Mouse (Mus musculus) liver, embryonic 12.5 days (tissue): ENCODE data around the gene Gm21954. TPM values are rescaled to one million over a fixed set of nuclear protein-coding genes. Genes with fewer than 3 reads are reported as not detected.

Source experiments
- ATAC-seq: fragments of 200-750 bp; cut with Nextera tagmentation; 2 replicates; pipeline ENCODE4 v1.8.0; 2017; ENCODE audit warnings: moderate number of reproducible peaks, mild to moderate bottlenecking, moderate library complexity
- H3K27ac ChIP-seq: fragments of 300-500 bp; sonication (generic); 2 replicates; pipeline ENCODE4 v1.5.1; 2016; ENCODE audit warnings: mild to moderate bottlenecking
- H3K27me3 ChIP-seq: fragments of 300-500 bp; sonication (generic); replicated peaks from 2 replicates; pipeline ENCODE4 v1.6.1; 2016; ENCODE audit warnings: mild to moderate bottlenecking, moderate library complexity
- H3K36me3 ChIP-seq: fragments of 300-500 bp; sonication (generic); 2 replicates; pipeline ENCODE4 v1.6.1; 2016; ENCODE audit warnings: mild to moderate bottlenecking, moderate library complexity
- H3K4me1 ChIP-seq: fragments of 300-500 bp; sonication (generic); 2 replicates; pipeline ENCODE4 v1.6.1; 2016
- H3K4me2 ChIP-seq: fragments of 300-500 bp; sonication (generic); 2 replicates; pipeline ENCODE4 v1.6.1; 2016; ENCODE audit warnings: mild to moderate bottlenecking, moderate library complexity
- H3K4me3 ChIP-seq: fragments of 300-500 bp; sonication (generic); 2 replicates; pipeline ENCODE4 v1.5.1; 2016; ENCODE audit warnings: mild to moderate bottlenecking, moderate library complexity
- H3K9ac ChIP-seq: fragments of 300-500 bp; sonication (generic); 2 replicates; pipeline ENCODE4 v1.6.1; 2016; ENCODE audit warnings: mild to moderate bottlenecking, moderate library complexity
- H3K9me3 ChIP-seq: fragments of 300-500 bp; sonication (generic); replicated peaks from 2 replicates; pipeline ENCODE4 v1.6.1; 2016; ENCODE audit warnings: mild to moderate bottlenecking, moderate library complexity
- WGBS: fragments of 180-500 bp; shearing (Covaris S2); methylation state at CpG from one replicate; pipeline ENCODE4 v1.1.7; 2016; ENCODE audit not compliant: insufficient replicate concordance; 5-methylcytosine and 5-hydroxymethylcytosine counted together
- polyA plus RNA-seq: library from polyadenylated mRNA; unstranded; fragments of >200 nt; fragmentation: Nextera tagmentation; extraction: Ambion mirVana; gene quantifications from 2 replicates; pipeline ENCODE4 v1.2.1, GENCODE M21; 2016

Gm21954 gene
- polyA plus RNA-seq, 1 experiment from 2014 or later, result not detected

DNA sequence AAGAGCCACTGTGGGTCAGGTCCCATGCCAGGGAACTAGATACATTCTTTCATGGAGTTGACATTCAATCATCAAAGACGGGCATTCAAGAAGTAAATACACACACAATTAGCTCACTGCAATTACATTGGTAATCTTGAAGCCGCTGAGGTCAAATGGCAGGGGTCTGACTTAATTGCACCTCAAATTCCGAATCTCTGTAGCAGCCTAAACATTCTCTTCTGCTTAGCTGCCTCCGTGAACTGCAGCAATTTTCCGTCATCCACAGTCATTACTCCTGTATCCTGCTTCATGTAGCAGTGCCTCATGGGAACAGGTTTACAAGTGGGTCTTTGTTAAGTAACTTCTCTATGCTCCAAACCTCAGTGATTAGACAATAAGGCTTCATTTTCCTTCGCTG, 20.0 kb upstream of the Gm21954 start:
- no peaks in the 10 kb centered on the region for H3K4me1 ChIP-seq
- no peak overlapping the region for H3K4me3 ChIP-seq
- H3K9me3 ChIP-seq, result no peaks in the 10 kb centered on the region
- H3K4me2 ChIP-seq, result no peak overlapping the region
- 54% methylated on average over 6 of the region's 6 CpGs for WGBS
- H3K27ac ChIP-seq, result no peak overlapping the region
- H3K27me3 ChIP-seq, result no peaks in the 10 kb centered on the region
- no peak overlapping the region for H3K9ac ChIP-seq
- H3K36me3 ChIP-seq, result no peaks in the 10 kb centered on the region
- ATAC-seq, result no peak

DNA sequence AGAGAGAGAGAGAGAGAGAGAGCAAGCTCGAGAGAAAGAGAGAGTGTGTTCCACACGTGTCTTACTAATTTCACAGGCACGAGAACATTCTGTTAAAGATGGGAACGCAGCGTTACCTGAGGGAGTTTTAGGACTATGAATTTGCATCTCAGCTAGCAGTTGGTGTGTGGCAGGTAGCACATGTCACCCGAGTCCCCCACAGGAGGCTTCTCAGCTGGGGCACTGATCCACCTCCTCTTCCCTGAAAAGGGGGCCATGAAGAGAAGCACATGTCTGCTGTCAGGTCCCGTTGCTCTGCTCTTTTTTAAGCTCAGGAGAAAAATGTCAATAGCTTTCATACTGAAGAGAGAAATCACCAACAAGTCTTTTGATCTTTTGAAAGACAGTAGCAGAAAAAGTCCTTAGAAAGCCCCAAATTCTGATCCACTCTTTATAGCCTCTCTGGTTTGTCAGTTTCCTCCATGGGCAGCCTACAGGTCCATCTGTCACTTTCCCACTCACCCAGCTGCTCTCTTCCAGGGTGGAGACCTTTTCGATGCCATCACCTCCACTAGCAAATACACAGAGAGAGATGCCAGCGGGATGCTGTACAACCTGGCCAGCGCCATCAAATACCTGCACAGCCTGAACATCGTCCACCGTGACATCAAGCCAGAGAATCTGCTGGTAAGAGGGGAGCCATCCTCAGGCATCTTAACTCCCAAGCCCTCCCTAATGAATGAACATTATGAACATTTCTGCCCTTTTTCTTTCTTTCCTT, 17.4 kb upstream of the Gm21954 start:
- Histone ChIP-seq H3K4me3 (no peak overlapping the region), H3K27ac (no peak overlapping the region), H3K9me3 (no peaks in the 10 kb centered on the region), H3K9ac (no peak overlapping the region), H3K4me1 (no peaks in the 10 kb centered on the region), H3K4me2 (no peak overlapping the region), H3K36me3 (no peaks in the 10 kb centered on the region), H3K27me3 (no peaks in the 10 kb centered on the region)
- 65% methylated on average over 12 of the region's 12 CpGs for WGBS
- ATAC-seq, result no peak

- Histone ChIP-seq H3K9me3 (no peaks in the 10 kb centered on the region), H3K36me3 (no peaks in the 10 kb centered on the region), H3K4me3 (no peak overlapping the region), H3K4me1 (no peaks in the 10 kb centered on the region), H3K9ac (no peak overlapping the region), H3K4me2 (no peak overlapping the region), H3K27me3 (no peaks in the 10 kb centered on the region), H3K27ac (no peak overlapping the region)
- no peak for ATAC-seq
- WGBS, result 54% methylated on average over 4 of the region's 4 CpGs
These were observed 11.3 kb upstream of the Gm21954 start for GRCm38 (mm10) chr3:55483328-55483727.

DNA sequence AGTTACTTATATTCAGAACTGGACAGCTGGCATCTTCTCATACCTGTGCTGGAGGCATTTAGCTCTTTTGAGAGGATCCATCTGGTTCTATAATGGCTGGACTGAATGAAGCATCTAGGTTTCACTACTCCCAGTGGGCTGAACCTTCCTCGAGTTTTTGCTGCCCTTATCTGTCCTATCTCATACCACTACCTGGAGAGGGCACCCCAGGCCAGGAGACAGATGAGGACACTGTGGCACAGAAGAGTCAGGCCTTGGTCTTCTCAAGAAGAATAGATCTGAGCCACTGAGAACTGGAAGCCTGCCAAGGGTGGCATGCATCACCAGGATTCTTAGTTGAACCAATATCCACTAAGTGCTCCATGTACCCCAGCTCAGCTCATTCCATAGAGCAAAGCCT, 9.1 kb upstream of the Gm21954 start:
- H3K4me3 ChIP-seq, result no peak overlapping the region
- no peak overlapping the region for H3K9ac ChIP-seq
- 26% methylated on average over 1 of the region's 1 CpGs for WGBS
- H3K4me2 ChIP-seq, result no peak overlapping the region
- H3K9me3 ChIP-seq, result no peaks in the 10 kb centered on the region
- H3K27ac ChIP-seq, result no peak overlapping the region
- no peak for ATAC-seq
- H3K36me3 ChIP-seq, result no peaks in the 10 kb centered on the region
- H3K27me3 ChIP-seq, result no peaks in the 10 kb centered on the region
- no peaks in the 10 kb centered on the region for H3K4me1 ChIP-seq

DNA sequence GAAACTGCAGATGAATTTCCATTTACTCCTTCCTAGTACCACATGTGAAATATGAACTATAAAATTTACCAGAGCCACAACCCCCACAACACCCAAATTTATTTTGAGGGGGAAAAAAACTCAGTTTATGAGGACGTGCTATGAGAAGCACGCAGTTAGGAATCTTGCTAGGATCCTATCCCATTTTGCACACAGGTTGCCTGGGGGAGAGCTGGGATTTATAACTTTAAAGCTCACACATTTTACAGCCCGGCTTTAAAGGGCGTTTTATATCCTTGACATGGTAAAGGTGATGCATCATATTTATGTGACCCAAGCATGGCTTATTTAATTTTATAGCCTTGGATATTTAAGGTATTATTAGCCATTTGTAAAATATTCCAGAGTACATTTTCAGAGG, 7.3 kb upstream of the Gm21954 start:
- Histone ChIP-seq H3K9me3 (no peaks in the 10 kb centered on the region), H3K4me1 (no peaks in the 10 kb centered on the region), H3K9ac (no peak overlapping the region), H3K27ac (no peak overlapping the region), H3K27me3 (no peaks in the 10 kb centered on the region), H3K36me3 (no peaks in the 10 kb centered on the region), H3K4me3 (no peak overlapping the region), H3K4me2 (no peak overlapping the region)
- no peak for ATAC-seq
- 74% methylated on average over 4 of the region's 4 CpGs for WGBS

- H3K4me1 ChIP-seq, result no peaks in the 10 kb centered on the region
- H3K9me3 ChIP-seq, result no peaks in the 10 kb centered on the region
- 67% methylated on average over 7 of the region's 7 CpGs for WGBS
- H3K27me3 ChIP-seq, result no peaks in the 10 kb centered on the region
- no peak for ATAC-seq
- no peak overlapping the region for H3K9ac ChIP-seq
- no peaks in the 10 kb centered on the region for H3K36me3 ChIP-seq
- H3K27ac ChIP-seq, result no peak overlapping the region
- no peak overlapping the region for H3K4me2 ChIP-seq
- no peak overlapping the region for H3K4me3 ChIP-seq
These were observed 4.7 kb upstream of the Gm21954 start for GRCm38 (mm10) chr3:55476694-55477093.

DNA sequence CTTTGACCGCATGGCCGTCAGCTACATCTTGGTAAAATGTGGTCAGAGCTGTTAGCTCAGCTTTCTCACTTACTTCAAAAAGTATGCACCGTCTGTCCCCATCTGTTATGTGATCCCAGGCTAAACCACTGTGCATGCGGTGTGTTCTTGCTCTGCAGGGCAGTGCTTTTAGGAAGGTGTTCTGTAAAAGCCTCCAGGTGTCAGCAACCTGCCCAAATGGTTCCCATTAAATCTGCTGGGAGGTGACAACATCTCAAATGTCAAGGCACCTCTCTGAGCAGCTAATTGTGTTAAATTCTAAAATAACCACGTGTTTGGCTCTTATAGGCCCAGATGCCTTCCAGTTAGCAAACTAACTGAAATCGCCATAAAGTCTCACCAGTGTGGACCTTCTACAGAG, 1.1 kb upstream of the Gm21954 start:
- Histone ChIP-seq H3K27me3 (no peaks in the 10 kb centered on the region), H3K36me3 (no peaks in the 10 kb centered on the region), H3K4me1 (no peaks in the 10 kb centered on the region), H3K27ac (no peak overlapping the region), H3K9ac (no peak overlapping the region), H3K4me3 (no peak overlapping the region), H3K9me3 (no peaks in the 10 kb centered on the region), H3K4me2 (no peak overlapping the region)
- ATAC-seq, result no peak
- WGBS, result 50% methylated on average over 6 of the region's 6 CpGs

GRCm38 (mm10) chr3:55466348-55466747, 5.7 kb downstream of the Gm21954 start:
- Histone ChIP-seq H3K9me3 (no peaks in the 10 kb centered on the region), H3K4me3 (no peak overlapping the region), H3K36me3 (no peaks in the 10 kb centered on the region), H3K27ac (no peak overlapping the region), H3K9ac (no peak overlapping the region), H3K4me1 (no peaks in the 10 kb centered on the region), H3K27me3 (no peaks in the 10 kb centered on the region), H3K4me2 (no peak overlapping the region)
- 71% methylated on average over 9 of the region's 9 CpGs for WGBS
- no peak for ATAC-seq

DNA sequence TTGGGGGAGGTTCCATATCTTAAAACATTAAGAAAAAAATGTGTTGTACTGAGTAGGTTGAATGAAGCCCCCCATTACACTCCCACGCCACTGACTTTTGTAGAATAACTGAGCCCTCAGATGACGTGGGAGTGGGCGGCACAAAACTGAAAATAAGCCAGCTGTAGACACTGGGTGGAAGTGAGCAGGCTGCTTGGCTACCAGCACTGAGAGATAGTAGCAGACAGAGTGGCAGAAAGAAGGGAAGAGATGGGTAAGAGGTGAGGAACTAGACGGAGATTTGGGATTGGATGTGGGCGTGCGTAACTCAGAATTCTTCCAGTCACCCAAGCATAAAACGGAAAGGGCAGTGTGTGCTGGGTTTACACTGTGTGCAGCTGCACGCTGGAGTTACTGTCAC, 6.2 kb downstream of the Gm21954 start:
- no peak overlapping the region for H3K4me2 ChIP-seq
- no peak overlapping the region for H3K27ac ChIP-seq
- no peaks in the 10 kb centered on the region for H3K4me1 ChIP-seq
- no peaks in the 10 kb centered on the region for H3K27me3 ChIP-seq
- no peaks in the 10 kb centered on the region for H3K9me3 ChIP-seq
- ATAC-seq, result no peak
- H3K9ac ChIP-seq, result no peak overlapping the region
- no peak overlapping the region for H3K4me3 ChIP-seq
- H3K36me3 ChIP-seq, result no peaks in the 10 kb centered on the region
- WGBS, result 67% methylated on average over 8 of the region's 8 CpGs

DNA sequence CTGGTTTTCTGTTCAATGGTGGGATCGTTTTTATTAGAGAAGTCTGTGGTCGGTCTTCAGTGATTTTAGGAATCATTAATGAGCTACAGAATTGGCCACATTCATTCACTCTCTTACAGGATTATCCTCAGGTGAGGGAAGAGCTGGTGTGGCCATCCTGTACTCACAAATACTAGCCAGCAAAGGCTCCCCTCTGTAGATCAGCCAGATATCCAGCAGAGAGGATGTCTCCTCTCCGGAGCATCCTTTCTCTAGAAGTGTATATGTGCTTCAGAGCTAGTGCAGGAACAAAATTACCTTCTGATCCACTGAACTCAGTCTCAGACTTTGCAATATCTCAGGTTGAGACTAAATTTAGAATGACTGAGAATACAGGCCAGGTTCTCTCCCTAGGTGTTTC, 7.8 kb downstream of the Gm21954 start:
- Histone ChIP-seq H3K4me2 (no peak overlapping the region), H3K4me3 (no peak overlapping the region), H3K9ac (no peak overlapping the region), H3K9me3 (no peaks in the 10 kb centered on the region), H3K27me3 (no peaks in the 10 kb centered on the region), H3K36me3 (no peaks in the 10 kb centered on the region), H3K4me1 (no peaks in the 10 kb centered on the region), H3K27ac (no peak overlapping the region)
- WGBS, result 59% methylated on average over 3 of the region's 3 CpGs
- no peak for ATAC-seq

DNA sequence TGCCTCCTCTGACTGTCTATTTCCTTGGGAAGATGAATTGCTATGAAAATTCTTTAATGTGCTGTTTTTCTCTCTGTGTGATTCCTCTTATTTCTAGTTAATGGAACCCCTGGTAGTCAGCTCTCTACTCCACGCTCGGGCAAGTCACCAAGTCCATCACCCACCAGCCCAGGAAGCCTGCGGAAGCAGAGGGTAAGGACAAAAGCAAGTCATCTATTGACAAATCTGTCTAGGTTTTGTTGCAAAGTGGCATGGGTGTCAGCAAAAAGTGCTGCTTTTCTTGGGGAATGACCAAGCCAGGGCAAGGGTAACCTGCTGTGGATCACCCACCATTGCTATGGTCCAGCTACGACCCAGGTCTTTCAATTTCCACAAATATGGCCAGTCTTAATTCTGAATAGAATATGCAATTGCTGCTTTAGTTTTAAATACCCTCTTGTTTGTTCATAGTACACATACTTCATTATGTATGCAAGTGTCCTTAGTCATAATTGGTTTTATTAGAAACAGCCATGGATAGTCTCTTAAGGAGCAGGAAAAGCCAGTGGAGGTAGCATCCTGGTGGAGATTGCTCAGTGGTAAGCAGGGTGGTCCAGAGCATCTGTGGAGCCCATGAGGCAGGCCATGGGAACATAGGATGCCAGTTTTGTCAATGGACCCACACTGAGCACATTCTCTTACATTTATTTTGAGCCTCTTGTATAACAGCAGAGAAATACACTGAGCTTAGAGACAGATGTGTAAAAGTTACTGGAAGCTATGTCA, 8.9 kb downstream of the Gm21954 start:
- H3K27ac ChIP-seq, result no peak overlapping the region
- ATAC-seq, result no peak
- no peak overlapping the region for H3K4me2 ChIP-seq
- H3K27me3 ChIP-seq, result no peaks in the 10 kb centered on the region
- no peak overlapping the region for H3K4me3 ChIP-seq
- H3K9ac ChIP-seq, result no peak overlapping the region
- no peaks in the 10 kb centered on the region for H3K4me1 ChIP-seq
- no peaks in the 10 kb centered on the region for H3K9me3 ChIP-seq
- 73% methylated on average over 4 of the region's 4 CpGs for WGBS
- no peaks in the 10 kb centered on the region for H3K36me3 ChIP-seq

GRCm38 (mm10) chr3:55461685-55462655, 10.0 kb downstream of the Gm21954 start:
- Histone ChIP-seq H3K36me3 (no peaks in the 10 kb centered on the region), H3K27ac (no peak overlapping the region), H3K9me3 (no peaks in the 10 kb centered on the region), H3K9ac (no peak overlapping the region), H3K4me2 (peak overlapping the region; percentile 35), H3K4me3 (no peak overlapping the region), H3K4me1 (no peaks in the 10 kb centered on the region), H3K27me3 (no peaks in the 10 kb centered on the region)
- no peak for ATAC-seq
- 7% methylated on average over 17 of the region's 17 CpGs for WGBS
